Mouse (Mus musculus): Measurements from ENCODE around the gene Megf11.

- TF ChIP-seq POLR2A (IDR thresholded peaks at IDR 0.05; ENCODE audit: borderline replicate concordance, extremely low read depth, low read depth, low read length) = no peak
- TF ChIP-seq CTCF (IDR thresholded peaks at IDR 0.05; ENCODE audit: insufficient read depth, low read length) = no peak
Measured at GRCm38 (mm10) chr9:64421986-64422616, 36.7 kb downstream of the Megf11 start.
